Mouse (Mus musculus) kidney, postnatal 4 days (tissue): ENCODE measurements around the gene Onecut1.

Experiments used
- DNase-seq, 2 experiments: peaks; one replicate each; pipeline ENCODE4 v3.0.0; 2021; ENCODE audit warnings: mixed read lengths in 2 of 2

The Onecut1 gene

DNA sequence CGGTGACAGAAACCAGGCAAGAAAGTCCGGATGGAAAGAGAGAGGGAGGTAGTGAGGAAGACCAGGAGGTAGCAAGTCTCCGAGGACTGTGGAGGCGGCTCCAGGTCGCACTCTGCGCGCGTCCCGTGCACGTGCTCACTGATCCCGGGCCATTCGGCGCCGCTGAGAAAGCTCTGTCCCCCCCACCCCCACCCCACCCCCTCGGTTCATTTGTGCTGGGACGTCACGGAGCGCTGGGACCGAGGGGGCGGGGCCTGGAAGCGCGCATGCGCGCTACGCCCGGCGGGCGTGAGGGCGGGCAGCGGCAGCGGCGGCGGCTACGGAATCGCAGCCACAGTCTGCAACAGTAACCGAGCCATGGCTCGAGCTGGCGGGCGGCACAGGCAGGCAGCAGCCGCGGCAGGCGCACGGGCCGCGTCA is at the start of gene Onecut1:
Gene Onecut1, plus strand, starts transcription at position 361 of the 420 bp plus-strand sequence.
- peak; percentile 77 to 83 for DNase-seq

DNA sequence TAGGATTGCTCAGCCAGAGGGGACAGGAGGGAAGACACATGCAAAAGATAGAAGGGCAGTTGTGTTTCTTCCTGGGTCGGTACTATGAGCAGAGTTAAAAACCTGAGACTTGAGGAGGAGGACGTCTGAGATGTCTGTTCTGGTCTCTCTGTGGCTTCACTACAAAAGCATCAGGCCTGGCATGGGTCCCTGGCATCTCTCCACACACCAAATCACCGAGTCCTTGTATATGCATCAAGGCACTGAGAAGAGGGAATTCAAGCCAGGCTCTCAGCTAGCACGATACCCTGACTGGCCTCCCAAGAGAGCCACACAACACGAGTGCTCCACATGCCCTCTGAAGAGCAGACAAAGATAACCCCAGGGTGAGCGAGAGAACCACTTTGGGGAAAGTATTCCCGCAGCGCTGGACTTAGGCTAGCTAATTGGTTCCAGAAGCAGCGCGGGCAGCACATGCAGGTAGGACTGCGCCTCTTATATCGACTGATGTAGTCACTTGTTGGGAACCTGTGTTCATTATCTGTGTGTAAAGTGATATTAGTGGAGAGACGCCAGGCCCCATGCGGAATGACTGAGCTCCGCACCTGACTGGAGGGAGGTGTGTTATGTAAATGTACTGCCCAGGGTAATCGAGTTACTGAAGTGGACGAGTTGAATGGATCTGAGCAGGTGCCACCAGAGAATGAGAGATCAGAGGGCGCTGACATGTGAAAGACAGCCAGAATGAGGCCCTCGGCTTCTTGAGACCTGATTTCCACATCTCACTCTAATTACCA is 41.8 kb upstream of the Onecut1 start:
- no peak for DNase-seq

- no peak for DNase-seq
These were observed 36.6 kb upstream of the Onecut1 start for GRCm38 (mm10) chr9:74825102-74825501.

DNA sequence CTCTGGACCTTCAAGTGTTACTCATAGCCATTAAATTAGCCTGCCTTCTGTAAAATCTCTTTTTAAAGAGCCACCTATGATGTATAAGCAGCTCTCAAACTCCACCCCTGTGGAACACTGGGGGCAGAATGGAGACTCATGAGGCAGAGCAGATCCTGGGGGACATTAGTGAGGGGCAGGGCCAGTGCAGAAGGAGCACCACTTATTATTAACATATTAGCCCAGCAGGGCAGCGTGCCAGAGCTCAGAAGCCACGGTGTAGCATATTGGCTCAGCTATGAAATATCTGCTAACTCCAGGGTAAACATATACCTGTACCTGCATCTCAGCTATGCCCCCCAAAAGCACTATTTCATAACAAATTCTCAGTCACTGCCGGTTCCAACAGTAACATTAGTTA is 32.5 kb upstream of the Onecut1 start:
- DNase-seq, result no peak

DNA sequence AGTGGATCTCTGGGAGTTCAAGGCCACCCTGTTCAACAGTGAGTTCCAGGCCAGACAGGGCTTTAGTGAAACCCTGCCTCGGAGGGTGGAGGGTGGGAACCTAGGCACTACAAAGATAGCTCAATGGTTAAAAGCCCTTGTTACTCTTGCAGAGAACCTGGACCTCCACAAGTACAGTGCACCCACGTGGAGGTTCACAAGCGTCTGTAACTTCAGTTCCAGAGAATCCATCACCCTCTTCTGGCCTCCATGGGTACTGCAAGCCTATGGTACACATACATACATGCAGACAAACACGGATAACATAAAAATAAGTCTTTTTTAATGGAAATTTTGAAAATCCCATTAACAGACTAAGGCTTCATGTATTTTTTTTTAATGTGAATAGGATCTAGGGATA is 18.8 kb upstream of the Onecut1 start:
- DNase-seq, result no peak

- DNase-seq, result no peak
These were observed 14.6 kb upstream of the Onecut1 start for GRCm38 (mm10) chr9:74846867-74847830.

GRCm38 (mm10) chr9:74848411-74849194 is 13.1 kb upstream of the Onecut1 start:
- peak in 1 of 2 experiments; percentile 33 for DNase-seq

GRCm38 (mm10) chr9:74849195-74849978 is 12.3 kb upstream of the Onecut1 start:
- DNase-seq, result peak in 1 of 2 experiments; percentile 26

DNA sequence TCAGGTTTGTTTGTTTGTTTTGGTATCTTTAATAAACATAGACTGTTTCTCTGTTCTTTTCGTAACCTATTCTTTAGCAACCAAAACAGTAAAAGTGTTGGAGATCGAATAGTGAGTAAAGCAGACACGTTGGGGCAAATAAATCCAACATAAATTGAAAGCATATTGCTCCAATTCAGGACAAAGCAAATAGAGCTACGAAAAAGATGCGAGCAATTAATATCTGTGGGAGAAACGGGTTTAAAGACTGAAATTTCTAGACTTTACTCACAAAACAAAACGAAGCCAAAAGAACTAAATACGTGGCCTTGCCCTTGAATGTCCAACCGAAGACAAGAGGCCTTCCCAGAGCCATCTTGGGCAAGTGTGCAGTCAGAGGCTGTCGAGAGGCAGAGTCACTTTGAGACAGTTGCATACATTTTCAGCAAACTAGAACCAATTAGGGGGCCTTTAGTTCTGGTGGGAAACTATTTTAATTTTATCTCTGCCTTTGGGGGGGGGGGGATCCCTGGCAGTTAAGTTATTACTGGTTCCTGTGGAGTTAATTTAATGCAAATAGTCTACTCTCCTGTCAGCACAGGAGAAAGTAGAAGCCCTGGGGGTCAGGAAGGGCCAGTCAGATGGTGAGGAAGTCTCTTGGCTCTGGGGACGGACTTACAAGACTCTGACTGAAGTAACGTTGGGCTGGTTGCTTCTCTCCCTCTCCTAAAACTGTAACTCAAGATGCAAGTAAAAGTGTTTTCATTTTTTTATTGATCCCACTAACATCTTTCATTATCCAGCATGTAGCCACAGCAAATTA is 11.5 kb upstream of the Onecut1 start:
- no peak for DNase-seq

GRCm38 (mm10) chr9:74850781-74851145 is 11.0 kb upstream of the Onecut1 start:
- no peak for DNase-seq

GRCm38 (mm10) chr9:74851601-74852000 is 10.1 kb upstream of the Onecut1 start:
- DNase-seq, result no peak

DNA sequence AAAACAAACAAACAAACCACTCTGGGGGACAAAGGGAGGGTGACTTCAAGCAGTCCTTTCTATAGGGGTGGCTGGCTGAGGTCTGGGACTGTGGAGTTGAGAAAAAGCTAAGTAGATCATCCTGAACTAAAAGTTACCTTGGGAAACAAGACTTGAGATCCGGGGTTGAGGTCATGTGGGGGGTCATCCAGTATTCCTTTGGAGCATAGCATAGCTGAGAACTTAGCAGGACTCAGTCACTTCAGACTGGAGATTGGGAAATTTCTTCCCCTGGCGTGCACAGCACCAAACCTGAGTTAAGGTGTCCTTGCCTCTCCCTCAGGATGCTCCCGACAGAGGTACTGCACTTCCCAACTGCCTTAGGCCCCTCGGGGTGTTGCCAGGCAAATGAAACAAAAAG is 9.4 kb upstream of the Onecut1 start:
- no peak for DNase-seq

DNA sequence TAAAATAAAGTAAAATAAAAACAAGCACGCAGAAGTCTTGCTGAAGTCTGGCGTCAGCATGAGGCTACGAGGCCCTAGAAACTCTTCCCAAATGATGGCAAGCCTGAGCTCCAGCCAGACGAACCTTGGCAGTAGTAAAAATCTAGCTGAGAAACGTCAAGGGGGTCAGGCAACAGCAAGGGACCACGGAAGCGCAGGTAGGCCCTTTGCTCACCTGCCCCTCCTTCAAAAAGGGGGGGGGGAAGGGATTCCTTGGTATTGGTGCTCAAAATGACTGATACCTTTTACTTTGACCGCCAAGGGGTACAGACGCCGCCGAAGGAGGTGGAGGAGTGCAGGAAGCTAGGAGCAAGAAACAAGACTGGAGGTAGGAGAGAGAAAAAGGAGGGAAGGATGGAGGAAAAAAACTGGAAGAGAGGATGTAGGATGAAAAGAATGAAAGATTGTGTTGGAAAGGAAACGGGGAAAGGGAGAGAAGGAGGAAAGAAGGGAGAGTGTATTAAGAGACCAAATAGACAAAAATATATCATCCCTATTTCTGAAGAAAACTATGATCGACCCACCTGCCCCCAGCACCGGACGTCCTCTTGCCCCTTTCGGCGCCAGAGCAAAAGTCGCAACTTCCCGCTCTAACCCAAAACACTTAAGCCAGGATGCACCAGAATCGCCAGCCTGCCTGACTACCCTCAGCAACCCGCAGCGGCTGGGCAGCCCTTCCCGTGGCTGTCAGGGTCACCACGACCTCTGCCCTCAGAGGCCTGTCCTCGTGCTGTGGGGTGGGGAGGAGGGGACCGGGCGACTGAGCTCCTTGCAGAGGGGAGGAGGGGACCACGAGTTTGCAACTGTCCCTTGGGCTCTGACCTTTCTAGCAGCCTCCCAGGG is 8.3 kb upstream of the Onecut1 start:
- DNase-seq, result no peak

GRCm38 (mm10) chr9:74854073-74854591 is 7.6 kb upstream of the Onecut1 start:
- peak in 1 of 2 experiments; percentile 15 for DNase-seq

GRCm38 (mm10) chr9:74855446-74855845 is 6.3 kb upstream of the Onecut1 start:
- no peak for DNase-seq

DNA sequence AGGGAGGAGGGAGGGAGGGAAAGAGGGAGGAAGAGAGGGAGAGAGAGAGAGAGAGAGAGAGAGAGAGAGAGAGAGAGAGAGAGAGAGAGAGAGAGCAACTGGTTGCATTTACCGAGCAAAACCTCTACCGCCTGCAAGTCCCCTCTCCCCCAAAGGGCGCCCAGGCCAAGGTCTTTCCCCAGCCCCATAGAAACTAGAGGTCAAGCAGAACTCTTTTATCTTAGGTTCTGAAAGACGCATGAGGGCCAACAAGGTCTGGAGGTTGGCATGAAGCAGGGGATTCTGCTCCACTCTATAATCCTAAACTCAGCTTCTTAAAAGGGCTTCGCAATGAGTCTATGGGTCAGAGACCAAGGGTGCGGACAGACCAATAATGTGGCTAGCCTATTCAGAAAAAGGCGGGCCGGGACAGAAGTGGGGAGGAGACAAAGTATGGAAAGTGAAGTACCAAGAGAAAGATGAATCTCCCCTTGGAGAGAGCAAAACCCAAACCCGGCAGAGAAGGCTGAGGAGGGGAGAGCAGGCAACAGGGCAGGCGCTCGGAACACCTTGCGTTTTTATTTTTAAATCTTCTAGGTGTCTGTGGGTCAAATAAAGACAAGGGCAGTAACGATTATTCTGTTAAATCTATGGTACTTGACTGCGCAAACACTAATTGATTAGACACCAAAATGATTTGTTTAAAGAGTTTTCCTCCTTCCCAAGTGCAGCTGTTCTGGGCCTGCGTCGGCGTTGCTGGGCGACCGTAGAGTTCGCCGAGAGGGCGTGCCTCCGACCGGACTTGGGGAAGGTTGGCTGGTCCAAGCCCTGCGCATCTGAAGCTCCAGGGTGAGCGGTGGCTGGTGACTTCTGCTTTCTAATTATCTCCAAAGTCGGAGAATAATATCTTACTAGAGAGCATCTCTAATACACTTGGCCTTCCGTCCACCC is 4.9 kb upstream of the Onecut1 start:
- peak in 1 of 2 experiments; percentile 33 for DNase-seq

DNA sequence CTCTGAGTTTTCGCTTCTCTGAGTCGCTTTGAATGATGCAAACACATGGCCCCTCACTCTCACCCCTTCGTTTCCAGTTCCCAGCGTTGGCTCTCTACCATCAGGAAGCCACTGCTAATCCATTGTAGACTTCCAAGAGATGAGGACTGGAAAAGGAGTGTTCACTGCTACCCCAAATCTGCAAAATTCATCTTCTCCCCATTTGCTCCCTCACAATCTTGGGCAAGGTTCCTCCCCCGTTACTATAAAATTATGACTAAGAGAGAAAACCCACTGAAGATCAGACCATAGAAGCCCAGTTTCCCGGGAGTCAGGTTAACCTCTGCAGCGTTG is 4.2 kb upstream of the Onecut1 start:
- DNase-seq, result no peak

GRCm38 (mm10) chr9:74858111-74858510 is 3.6 kb upstream of the Onecut1 start:
- no peak for DNase-seq

DNA sequence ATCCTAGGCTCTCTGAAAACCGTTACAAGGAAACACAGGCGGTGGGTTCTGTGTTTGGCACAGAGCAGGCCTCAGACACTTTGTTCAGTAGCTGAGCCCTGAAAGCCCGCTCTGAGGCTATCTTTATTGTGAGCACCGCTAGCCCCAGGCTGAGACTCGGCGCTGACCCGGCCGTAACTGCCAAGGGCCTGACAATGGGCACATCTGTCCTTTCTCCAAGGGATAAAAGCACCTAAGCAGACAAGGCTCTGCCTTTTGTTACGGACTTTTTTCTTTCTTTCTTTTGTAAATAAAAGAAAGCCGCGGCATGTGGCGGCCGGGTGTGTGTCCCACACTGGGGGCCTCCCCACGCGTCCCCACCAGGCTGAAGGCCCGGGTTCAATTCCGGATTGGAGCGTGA is 1.3 kb upstream of the Onecut1 start:
- DNase-seq, result no peak
